Mouse (Mus musculus) T-helper 1 cell (primary cell): ENCODE data around the gene Chsy1.

ENCODE experiments used
- in situ Hi-C: fragments of 300-600 bp; cut with MboI, MseI; formaldehyde crosslinking; loops from one replicate; pipeline ENCODE4 v1.15.1; 2025; ENCODE audit warnings: high pct_unique_total_duplicates

Gene Chsy1

DNA sequence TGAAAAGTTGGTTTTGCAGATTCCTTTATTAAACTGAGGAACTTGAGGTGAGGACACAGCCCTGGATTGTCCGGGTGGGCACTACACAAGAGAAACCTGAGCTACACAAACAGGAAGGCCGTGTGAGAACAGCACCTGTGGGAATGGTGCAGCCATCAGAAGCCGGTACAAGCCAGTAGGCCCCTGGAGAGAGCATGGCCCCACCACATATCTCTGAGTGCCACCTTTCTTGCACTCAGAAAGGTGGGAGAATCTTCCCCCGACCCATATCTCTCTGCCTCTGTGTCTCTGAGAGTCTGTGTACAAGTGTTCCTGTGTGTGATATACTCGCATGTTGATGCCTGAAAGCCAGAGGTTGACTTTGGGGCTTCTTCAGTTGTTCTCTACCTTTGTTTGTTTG lies 29.6 kb downstream of the Chsy1 start:
- in situ Hi-C loops: no loop called here

DNA sequence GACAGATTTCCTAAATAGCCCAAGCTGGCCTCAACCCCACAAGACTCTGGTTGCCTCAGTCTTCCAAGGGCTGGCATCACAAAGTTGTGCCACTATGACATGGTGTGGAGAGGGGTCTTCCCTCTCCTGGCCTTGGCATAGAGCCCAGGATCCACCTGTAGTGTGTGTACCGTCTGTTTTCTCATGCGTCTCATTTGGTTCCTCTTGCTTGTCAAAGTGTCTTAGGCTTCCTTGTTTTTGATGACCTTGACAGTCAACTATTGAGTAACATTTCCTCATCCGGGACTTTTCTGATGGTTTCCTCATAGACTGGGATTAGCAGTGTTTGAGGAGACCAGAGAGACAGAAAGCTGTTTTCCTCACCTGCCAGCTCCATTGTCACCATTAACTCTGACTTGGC lies 30.8 kb downstream of the Chsy1 start:
- in situ Hi-C loops: no loop called here

- in situ Hi-C loops: no loop called here
Measured at GRCm38 (mm10) chr7:66140923-66141570, 31.7 kb downstream of the Chsy1 start.

- in situ Hi-C loops: no loop called here
Measured at GRCm38 (mm10) chr7:66142514-66142913, 33.2 kb downstream of the Chsy1 start.

DNA sequence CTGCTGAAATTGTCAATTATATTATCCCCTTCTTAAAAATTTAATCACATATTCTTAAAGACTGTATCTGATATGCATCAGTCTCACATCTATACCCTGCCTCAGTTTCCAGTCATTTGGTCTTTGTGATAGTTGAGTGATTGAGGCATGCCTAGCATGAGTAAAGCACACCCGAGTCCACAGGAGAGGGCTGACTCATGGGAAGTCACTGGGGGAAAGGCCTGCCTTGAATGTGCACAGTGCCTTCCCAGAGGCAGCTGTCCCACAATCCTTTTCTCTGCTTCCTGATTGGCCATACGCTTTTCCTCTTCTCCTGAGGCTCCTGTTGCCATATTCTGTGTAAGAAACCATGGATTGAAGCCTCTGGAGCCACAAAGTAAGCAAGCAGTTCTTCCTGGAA lies 35.2 kb downstream of the Chsy1 start:
- in situ Hi-C loops: no loop called here

DNA sequence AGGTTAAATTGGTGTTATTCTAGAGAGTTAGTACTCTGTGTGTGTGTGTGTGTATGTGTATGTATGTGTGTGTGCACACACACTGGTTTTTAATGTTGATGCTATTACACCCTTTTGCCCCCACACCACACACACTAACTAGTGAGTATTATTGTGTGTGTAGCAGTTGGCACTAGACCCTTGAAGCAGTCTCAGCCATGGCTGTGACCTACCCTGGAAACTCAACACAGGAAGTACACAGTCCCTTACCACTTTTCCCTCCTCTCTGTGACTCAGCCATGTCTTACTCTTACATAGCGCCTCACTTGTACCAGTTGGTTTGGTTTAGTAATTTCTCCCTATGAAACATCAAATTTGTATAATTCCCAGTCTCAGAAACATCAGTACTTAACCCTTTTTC lies 37.8 kb downstream of the Chsy1 start:
- in situ Hi-C loops: no loop called here

DNA sequence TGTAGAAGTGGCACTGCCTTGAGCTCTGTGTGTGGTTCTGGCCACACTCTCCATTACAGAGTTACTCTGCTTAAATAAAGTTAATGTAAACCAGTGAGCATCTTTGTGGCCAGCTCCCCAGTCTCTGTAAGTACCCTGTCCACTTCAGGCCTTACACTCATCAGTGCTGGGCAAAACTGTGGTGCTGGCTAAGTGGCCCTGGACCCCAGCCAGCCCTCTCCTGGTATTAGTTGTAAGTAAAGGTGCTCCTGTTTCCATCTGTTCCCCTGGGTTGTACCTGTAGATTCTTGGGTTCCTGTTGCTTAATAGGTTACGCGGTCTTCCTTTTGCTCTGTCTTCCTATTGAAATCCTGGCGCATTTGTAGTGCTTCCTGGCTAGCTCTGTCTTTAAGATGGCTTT lies 38.5 kb downstream of the Chsy1 start:
- in situ Hi-C loops: no loop called here

DNA sequence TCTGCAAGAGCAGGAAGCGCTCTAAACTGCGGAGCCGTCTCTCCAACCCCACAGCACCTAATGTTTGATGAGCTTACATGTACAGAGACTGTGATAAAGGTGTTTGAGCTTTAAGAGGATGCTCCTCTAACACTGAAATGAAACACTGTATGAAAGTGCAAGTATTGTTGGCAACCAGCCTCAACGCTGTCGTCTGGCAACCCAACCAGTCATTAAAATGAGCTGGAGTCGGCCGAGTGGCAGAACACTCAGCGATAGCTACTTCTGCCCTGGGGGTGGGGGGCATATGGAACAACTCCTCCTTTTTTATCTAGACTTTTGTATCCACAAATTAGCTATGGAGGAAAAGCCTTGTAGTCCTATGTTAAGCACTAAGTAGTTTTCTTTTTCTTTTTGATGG lies 40.2 kb downstream of the Chsy1 start:
- in situ Hi-C loops: no loop called here

GRCm38 (mm10) chr7:66150411-66150810 lies 41.1 kb downstream of the Chsy1 start:
- in situ Hi-C loops: no loop called here

DNA sequence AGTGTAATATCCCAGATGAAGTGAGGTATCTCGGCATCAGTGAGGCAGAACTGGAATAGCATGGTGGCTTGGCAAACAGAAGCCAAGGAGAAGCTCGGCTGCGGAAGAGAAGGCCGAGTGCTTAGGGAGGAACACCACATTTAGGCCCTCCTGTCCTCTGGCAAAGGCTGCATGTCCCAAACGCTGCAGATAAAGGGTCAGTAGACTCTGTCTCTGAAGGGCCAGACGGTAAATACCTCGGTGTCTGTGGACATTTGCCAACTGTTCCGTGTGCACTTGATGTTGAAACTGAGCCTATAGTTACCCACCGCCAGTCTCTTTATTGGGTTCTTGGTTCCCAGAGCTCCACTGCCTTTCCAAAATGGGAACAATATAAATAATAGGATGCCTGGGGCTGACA lies 48.1 kb downstream of the Chsy1 start:
- in situ Hi-C loops: no loop called here

DNA sequence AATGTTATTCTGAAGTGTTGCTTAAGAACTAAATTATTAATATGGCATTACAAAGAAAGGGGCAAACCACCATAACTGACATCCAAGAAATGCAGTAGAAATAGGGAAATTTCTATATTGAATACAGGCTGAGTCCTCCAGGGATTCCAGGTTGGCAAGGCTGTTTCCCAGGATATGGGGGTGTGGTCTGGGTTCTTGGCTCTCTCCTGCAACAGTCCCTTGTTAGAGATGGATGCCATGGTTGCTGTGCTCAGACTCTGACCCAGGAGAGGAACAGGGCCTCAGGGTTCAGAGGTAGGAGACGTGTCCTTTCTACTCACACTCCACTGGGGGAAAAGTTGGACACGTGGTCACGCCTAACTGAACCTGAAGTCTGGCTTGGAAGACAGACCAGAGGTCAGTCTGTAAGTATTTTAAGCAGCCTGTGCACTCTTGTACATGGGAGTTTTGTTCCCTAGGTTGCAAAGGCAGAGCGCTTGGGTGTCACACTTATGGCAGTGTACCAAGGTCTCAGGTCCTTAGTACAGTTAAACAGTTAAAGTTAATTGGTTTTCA lies 48.6 kb downstream of the Chsy1 start:
- in situ Hi-C loops: no loop called here

DNA sequence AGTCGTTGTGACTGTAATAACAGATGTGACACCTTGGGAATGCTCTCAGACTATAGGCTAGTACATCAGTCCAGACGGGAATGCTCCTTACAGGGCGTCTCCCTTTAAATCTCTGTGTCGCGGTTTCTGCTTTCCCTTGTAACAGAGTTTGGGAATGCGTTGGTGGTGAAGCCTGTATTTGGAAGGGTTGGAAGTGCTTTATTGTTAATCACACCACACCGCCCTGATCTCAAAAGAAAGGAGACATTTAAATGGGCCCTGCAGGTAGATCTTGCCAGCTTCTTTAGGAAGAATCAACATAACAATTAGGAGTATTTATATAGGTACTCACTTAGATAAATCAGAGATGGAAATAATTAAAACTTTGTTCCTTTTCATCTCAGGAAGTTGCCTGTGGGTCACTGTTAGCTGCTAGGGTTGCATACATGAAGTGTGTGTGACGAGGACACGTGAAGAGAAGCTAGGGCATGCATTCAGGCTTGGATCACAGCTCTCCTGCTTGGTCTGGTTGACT lies 49.4 kb downstream of the Chsy1 start:
- in situ Hi-C loops: no loop called here

DNA sequence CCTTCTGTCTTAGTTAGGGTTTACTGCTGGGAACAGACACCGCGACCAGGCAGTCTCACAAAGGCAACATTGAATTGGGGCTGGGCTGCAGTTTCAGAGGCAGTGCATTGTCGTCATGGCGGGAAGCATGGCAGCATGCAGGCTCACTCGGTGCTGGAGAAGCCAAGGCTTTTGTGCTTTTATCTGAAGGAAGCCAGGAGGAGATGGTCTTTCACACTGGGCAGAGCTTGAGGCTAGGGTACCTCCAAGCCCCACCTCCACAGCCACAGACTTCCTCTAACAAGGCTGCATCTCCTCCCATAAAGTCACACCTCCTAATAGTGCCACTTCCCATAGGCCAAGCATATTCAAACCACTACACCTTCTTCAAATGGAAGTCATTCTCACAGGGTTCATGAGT lies 50.6 kb downstream of the Chsy1 start:
- in situ Hi-C loops: no loop called here

GRCm38 (mm10) chr7:66161836-66162235 lies 52.5 kb downstream of the Chsy1 start:
- in situ Hi-C loops: no loop called here

GRCm38 (mm10) chr7:66162489-66162888 lies 53.2 kb downstream of the Chsy1 start:
- in situ Hi-C loops: no loop called here

- in situ Hi-C loops: no loop called here
Measured at GRCm38 (mm10) chr7:66162981-66163380, 53.7 kb downstream of the Chsy1 start.

DNA sequence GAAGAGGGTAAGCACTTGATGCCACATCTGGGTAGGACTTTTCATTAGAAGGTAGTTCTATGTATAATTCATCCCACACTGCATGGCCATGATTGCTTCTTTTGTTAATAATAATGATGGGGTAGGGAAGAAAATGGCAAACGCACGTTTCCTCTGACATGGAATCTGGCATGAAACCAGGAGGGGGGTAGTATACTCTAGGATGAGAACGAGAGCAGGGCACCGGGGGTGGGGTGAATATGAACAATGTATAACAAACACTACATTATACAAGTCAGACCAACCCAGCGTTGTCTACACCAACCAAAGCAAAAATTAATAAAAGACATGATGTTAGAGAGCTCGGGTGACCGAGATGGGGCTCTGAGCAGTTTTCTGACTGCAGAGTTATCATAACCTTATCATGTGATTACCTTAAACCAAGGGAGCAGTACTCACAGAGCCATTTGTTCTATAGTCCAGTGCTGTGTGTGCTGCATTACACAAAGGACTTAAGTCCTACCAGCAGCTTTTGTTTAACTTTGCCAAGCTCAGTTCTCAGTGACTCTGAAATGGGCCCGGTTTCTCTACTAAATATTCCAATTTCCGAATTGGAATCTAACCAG lies 55.2 kb downstream of the Chsy1 start:
- in situ Hi-C loops: no loop called here

DNA sequence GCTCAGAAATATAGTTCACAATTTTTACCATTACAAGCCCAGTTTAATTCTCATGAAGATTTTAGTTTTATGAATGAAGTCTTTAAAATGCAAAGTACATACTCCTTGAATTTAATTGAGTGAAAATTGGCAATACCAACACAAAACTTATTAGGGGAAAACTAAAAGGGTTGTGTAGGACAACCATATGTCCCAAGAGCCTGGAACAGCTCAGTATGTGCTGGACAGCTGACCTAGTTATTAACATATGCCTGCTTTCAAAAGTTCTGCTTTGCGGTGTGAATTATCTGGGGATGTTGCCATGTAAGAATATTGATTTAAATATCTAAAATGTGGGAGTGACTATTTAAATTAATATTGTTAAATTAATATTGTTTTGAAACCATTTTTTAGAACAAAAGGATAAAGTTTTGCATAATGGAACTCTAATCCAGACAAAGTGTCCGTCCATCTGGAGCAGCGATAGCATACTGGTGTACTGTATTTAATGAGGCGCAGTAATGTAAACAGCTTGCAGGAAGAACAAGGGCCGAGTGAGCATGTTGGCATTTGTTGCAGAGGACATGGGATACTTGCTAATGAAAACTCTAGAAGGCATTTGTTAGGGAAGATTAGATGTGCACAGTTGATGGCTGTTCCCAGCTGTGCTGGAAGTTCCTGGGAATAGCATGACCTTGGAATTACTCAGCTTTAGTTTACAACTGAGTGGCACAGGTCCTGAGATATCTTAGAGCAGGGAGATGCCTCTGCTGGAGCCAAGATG lies 55.9 kb downstream of the Chsy1 start:
- in situ Hi-C loops: no loop called here

DNA sequence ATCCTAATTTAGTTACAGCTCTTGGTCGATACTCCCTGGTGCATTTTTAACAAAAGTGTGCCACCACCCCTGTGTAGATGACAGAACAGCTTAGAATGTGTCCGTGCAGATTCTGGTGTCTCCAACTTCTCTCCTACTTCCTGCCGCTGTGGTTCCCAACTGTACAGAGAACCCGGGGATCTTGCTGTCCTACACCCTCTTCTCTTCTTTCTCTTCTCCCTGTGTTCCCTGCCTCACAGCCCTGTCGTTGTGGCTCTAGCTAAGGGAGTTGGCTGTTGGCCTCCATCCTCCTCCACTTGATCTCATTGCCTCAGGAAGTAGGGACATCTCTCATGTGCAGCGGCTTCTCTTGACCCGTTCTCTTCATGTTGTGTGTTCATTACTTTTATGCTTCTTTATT lies 59.6 kb downstream of the Chsy1 start:
- in situ Hi-C loops: no loop called here

- in situ Hi-C loops: no loop called here
Measured at GRCm38 (mm10) chr7:66169476-66169875, 60.2 kb downstream of the Chsy1 start.

- in situ Hi-C loops: no loop called here
Measured at GRCm38 (mm10) chr7:66170802-66171505, 61.6 kb downstream of the Chsy1 start.

GRCm38 (mm10) chr7:66175738-66176137 lies 66.4 kb downstream of the Chsy1 start:
- in situ Hi-C loops: loop anchor here (5.0 kb wide), 1 partner anchor 243 kb away; no protein-coding TSS in a partner anchor
